Mouse (Mus musculus): ENCODE data around the gene Mansc4. TPM values are rescaled to one million over a fixed set of nuclear protein-coding genes. Genes with fewer than 3 reads are reported as not detected.

Mansc4 gene
- polyA plus RNA-seq, 1 experiment from 2014 or later: 0.96 TPM

- Histone ChIP-seq H3K9me3 (ENCODE audit: control insufficient read depth, low read length) (no peaks in the 10 kb centered on the region), H3K4me3 (ENCODE audit: low read depth, low read length) (no peak overlapping the region), H3K4me2 (replicated peaks; ENCODE audit: low read depth, low read length) (no peak overlapping the region), H3K36me3 (ENCODE audit: control insufficient read depth, insufficient read depth, low read length) (no peaks in the 10 kb centered on the region), H3K27ac (ENCODE audit: low read depth, low read length) (no peak overlapping the region), H3K27me3 (ENCODE audit: control insufficient read depth, insufficient read depth, low read length) (no peaks in the 10 kb centered on the region), H3K9ac (ENCODE audit: low read depth, low read length) (no peak overlapping the region), H3K4me1 (replicated peaks; ENCODE audit: control insufficient read depth, insufficient read depth, low read length) (0 out of 2 replicates have a peak, but pooled peaks cover 5% of the 10 kb centered on the region)
- ATAC-seq (ENCODE audit: low FRiP score) (no peak), DNase-seq (ENCODE audit: low spot score) (no peak)
- 70% methylated on average over 5 of the region's 5 CpGs for WGBS
Measured at GRCm38 (mm10) chr6:147090191-147090590, 3.4 kb upstream of the Mansc4 start.

- Histone ChIP-seq H3K9me3 (ENCODE audit: control insufficient read depth, low read length) (no peaks in the 10 kb centered on the region), H3K36me3 (ENCODE audit: control insufficient read depth, insufficient read depth, low read length) (no peaks in the 10 kb centered on the region), H3K9ac (ENCODE audit: low read depth, low read length) (no peak overlapping the region), H3K4me2 (replicated peaks; ENCODE audit: low read depth, low read length) (no peak overlapping the region), H3K27ac (ENCODE audit: low read depth, low read length) (no peak overlapping the region), H3K27me3 (ENCODE audit: control insufficient read depth, insufficient read depth, low read length) (no peaks in the 10 kb centered on the region), H3K4me1 (replicated peaks; ENCODE audit: control insufficient read depth, insufficient read depth, low read length) (0 out of 2 replicates have a peak, but pooled peaks cover 5% of the 10 kb centered on the region), H3K4me3 (ENCODE audit: low read depth, low read length) (no peak overlapping the region)
- WGBS: 83% methylated on average over 3 of the region's 3 CpGs
- ATAC-seq (ENCODE audit: low FRiP score) (no peak), DNase-seq (ENCODE audit: low spot score) (no peak)
Measured at GRCm38 (mm10) chr6:147088517-147088916, 1.7 kb upstream of the Mansc4 start.

- Histone ChIP-seq H3K27ac (ENCODE audit: low read depth, low read length) (no peak overlapping the region), H3K27me3 (ENCODE audit: control insufficient read depth, insufficient read depth, low read length) (no peaks in the 10 kb centered on the region), H3K9me3 (ENCODE audit: control insufficient read depth, low read length) (no peaks in the 10 kb centered on the region), H3K4me2 (replicated peaks; ENCODE audit: low read depth, low read length) (no peak overlapping the region), H3K4me3 (ENCODE audit: low read depth, low read length) (no peak overlapping the region), H3K36me3 (ENCODE audit: control insufficient read depth, insufficient read depth, low read length) (no peaks in the 10 kb centered on the region), H3K4me1 (replicated peaks; ENCODE audit: control insufficient read depth, insufficient read depth, low read length) (0 out of 2 replicates have a peak, but pooled peaks cover 5% of the 10 kb centered on the region), H3K9ac (ENCODE audit: low read depth, low read length) (no peak overlapping the region)
- 39% methylated on average over 6 of the region's 7 CpGs for WGBS
- ATAC-seq (ENCODE audit: low FRiP score): no peak
- no peak for DNase-seq (ENCODE audit: low spot score)
Measured at GRCm38 (mm10) chr6:147087736-147088135, 904 bp upstream of the Mansc4 start.

GRCm38 (mm10) chr6:147085398-147086040 lies 1.3 kb downstream of the Mansc4 start:
- WGBS: 56% methylated on average over 7 of the region's 7 CpGs
- Histone ChIP-seq H3K4me3 (ENCODE audit: low read depth, low read length) (no peak overlapping the region), H3K9me3 (ENCODE audit: control insufficient read depth, low read length) (no peaks in the 10 kb centered on the region), H3K9ac (ENCODE audit: low read depth, low read length) (no peak overlapping the region), H3K27me3 (ENCODE audit: control insufficient read depth, insufficient read depth, low read length) (no peaks in the 10 kb centered on the region), H3K36me3 (ENCODE audit: control insufficient read depth, insufficient read depth, low read length) (no peaks in the 10 kb centered on the region), H3K4me2 (replicated peaks; ENCODE audit: low read depth, low read length) (no peak overlapping the region), H3K4me1 (replicated peaks; ENCODE audit: control insufficient read depth, insufficient read depth, low read length) (0 out of 2 replicates have a peak, but pooled peaks cover 3% of the 10 kb centered on the region), H3K27ac (ENCODE audit: low read depth, low read length) (no peak overlapping the region)
- DNase-seq (ENCODE audit: low spot score) (no peak), ATAC-seq (ENCODE audit: low FRiP score) (no peak)

- Histone ChIP-seq H3K27ac (ENCODE audit: low read depth, low read length) (no peak overlapping the region), H3K27me3 (ENCODE audit: control insufficient read depth, insufficient read depth, low read length) (no peaks in the 10 kb centered on the region), H3K9ac (ENCODE audit: low read depth, low read length) (no peak overlapping the region), H3K4me2 (replicated peaks; ENCODE audit: low read depth, low read length) (no peak overlapping the region), H3K4me1 (replicated peaks; ENCODE audit: control insufficient read depth, insufficient read depth, low read length) (no peaks in the 10 kb centered on the region), H3K36me3 (ENCODE audit: control insufficient read depth, insufficient read depth, low read length) (no peaks in the 10 kb centered on the region), H3K4me3 (ENCODE audit: low read depth, low read length) (no peak overlapping the region), H3K9me3 (ENCODE audit: control insufficient read depth, low read length) (no peaks in the 10 kb centered on the region)
- 91% methylated on average over 10 of the region's 10 CpGs for WGBS
- DNase-seq (ENCODE audit: low spot score): no peak
- ATAC-seq (ENCODE audit: low FRiP score): no peak
Measured at GRCm38 (mm10) chr6:147079919-147080318, 6.9 kb downstream of the Mansc4 start.

GRCm38 (mm10) chr6:147076878-147077277 lies 10.0 kb downstream of the Mansc4 start:
- WGBS: 88% methylated on average over 7 of the region's 8 CpGs
- Histone ChIP-seq H3K4me2 (replicated peaks; ENCODE audit: low read depth, low read length) (no peak overlapping the region), H3K36me3 (ENCODE audit: control insufficient read depth, insufficient read depth, low read length) (no peaks in the 10 kb centered on the region), H3K4me3 (ENCODE audit: low read depth, low read length) (no peak overlapping the region), H3K4me1 (replicated peaks; ENCODE audit: control insufficient read depth, insufficient read depth, low read length) (no peaks in the 10 kb centered on the region), H3K27ac (ENCODE audit: low read depth, low read length) (no peak overlapping the region), H3K9me3 (ENCODE audit: control insufficient read depth, low read length) (no peaks in the 10 kb centered on the region), H3K27me3 (ENCODE audit: control insufficient read depth, insufficient read depth, low read length) (no peaks in the 10 kb centered on the region), H3K9ac (ENCODE audit: low read depth, low read length) (no peak overlapping the region)
- DNase-seq (ENCODE audit: low spot score) (peak; percentile 23), ATAC-seq (ENCODE audit: low FRiP score) (peak; percentile 78)

- no peak for DNase-seq (ENCODE audit: low spot score)
- H3K9ac ChIP-seq (ENCODE audit: low read depth, low read length): no peak overlapping the region
Measured at GRCm38 (mm10) chr6:147075808-147076387, 10.9 kb downstream of the Mansc4 start.

GRCm38 (mm10) chr6:147064944-147065261 lies 21.9 kb downstream of the Mansc4 start:
- no peak overlapping the region for H3K9ac ChIP-seq (ENCODE audit: low read depth, low read length)
- no peak overlapping the region for H3K27ac ChIP-seq (ENCODE audit: low read depth, low read length)
- H3K4me2 ChIP-seq (replicated peaks; ENCODE audit: low read depth, low read length): no peak overlapping the region
- no peaks in the 10 kb centered on the region for H3K27me3 ChIP-seq (ENCODE audit: control insufficient read depth, insufficient read depth, low read length)
- H3K4me1 ChIP-seq (replicated peaks; ENCODE audit: control insufficient read depth, insufficient read depth, low read length): no peaks in the 10 kb centered on the region
- DNase-seq (ENCODE audit: low spot score): no peak
- no peak overlapping the region for H3K4me3 ChIP-seq (ENCODE audit: low read depth, low read length)
- ATAC-seq (ENCODE audit: low FRiP score): no peak
- 93% methylated on average over 6 of the region's 6 CpGs for WGBS
- H3K36me3 ChIP-seq (ENCODE audit: control insufficient read depth, insufficient read depth, low read length): 0 out of 2 replicates have a peak, but pooled peaks cover 4% of the 10 kb centered on the region
- no peaks in the 10 kb centered on the region for H3K9me3 ChIP-seq (ENCODE audit: control insufficient read depth, low read length)

More at GRCm38 (mm10) chr6:147075808-147076387, 10.9 kb downstream of the Mansc4 start:
- WGBS: 65% methylated on average over 5 of the region's 5 CpGs
- H3K4me3 ChIP-seq (ENCODE audit: low read depth, low read length): no peak overlapping the region
- H3K9me3 ChIP-seq (ENCODE audit: control insufficient read depth, low read length): no peaks in the 10 kb centered on the region
- H3K27me3 ChIP-seq (ENCODE audit: control insufficient read depth, insufficient read depth, low read length): no peaks in the 10 kb centered on the region
- no peak overlapping the region for H3K27ac ChIP-seq (ENCODE audit: low read depth, low read length)
- H3K4me1 ChIP-seq (replicated peaks; ENCODE audit: control insufficient read depth, insufficient read depth, low read length): no peaks in the 10 kb centered on the region
- no peaks in the 10 kb centered on the region for H3K36me3 ChIP-seq (ENCODE audit: control insufficient read depth, insufficient read depth, low read length)
- no peak for ATAC-seq (ENCODE audit: low FRiP score)
- H3K4me2 ChIP-seq (replicated peaks; ENCODE audit: low read depth, low read length): no peak overlapping the region
